Mouse (Mus musculus) urinary bladder, postnatal 25 days (tissue): ENCODE measurements around the gene U2af1.

Source experiments
- DNase-seq: peaks from one replicate; pipeline ENCODE4 v3.0.0; 2022; ENCODE audit warnings: low spot score

The U2af1 gene

GRCm38 (mm10) chr17:31660661-31661250, 2.1 kb upstream of the U2af1 start:
- DNase-seq, result no peak

- DNase-seq, result no peak
Measured at GRCm38 (mm10) chr17:31658136-31658467, 590 bp downstream of the U2af1 start.

GRCm38 (mm10) chr17:31657141-31657983, 1.3 kb downstream of the U2af1 start:
- DNase-seq, result no peak

- no peak for DNase-seq
Measured at GRCm38 (mm10) chr17:31656682-31657081, 2.0 kb downstream of the U2af1 start.

DNA sequence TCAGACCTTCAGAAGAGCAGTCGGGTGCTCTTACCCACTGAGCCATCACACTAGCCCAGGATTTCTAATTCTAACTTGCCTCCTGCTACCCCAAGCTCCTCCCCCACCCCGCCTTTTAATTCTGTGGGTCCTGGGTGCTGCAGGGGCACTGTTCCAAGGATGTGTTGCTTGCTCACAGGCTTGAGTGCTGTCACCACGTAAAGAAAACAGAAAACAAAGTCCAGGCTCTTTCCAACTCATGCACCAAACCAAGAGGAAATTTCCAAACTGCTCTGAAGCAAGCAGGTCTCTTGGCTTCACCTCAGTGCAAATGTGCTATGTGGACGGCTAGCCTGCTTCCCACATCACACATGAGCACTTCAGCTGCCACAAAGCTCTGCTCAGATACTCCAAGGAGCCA, 3.3 kb downstream of the U2af1 start:
- DNase-seq, result no peak

- no peak for DNase-seq
Measured at GRCm38 (mm10) chr17:31653277-31653676, 5.4 kb downstream of the U2af1 start.

DNA sequence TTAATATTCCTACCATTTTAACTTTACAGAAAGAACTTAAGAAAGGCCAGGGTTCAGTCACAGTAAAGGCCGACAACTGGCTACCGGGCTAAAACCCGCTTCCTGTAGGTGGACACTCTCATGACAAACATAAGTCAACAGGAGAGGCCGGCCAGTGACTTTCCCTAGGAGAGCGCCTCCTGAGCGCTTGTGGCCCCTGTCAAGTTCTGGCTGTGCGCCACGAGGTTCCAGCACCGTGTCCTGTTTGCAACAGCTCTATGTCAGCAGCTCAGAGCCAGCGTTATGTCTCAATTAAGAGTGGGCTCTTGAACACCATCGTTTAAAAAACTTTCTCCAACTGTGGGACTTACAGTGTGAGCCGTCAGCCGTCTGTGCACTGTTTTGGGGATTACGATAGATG, 6.5 kb downstream of the U2af1 start:
- DNase-seq, result no peak

DNA sequence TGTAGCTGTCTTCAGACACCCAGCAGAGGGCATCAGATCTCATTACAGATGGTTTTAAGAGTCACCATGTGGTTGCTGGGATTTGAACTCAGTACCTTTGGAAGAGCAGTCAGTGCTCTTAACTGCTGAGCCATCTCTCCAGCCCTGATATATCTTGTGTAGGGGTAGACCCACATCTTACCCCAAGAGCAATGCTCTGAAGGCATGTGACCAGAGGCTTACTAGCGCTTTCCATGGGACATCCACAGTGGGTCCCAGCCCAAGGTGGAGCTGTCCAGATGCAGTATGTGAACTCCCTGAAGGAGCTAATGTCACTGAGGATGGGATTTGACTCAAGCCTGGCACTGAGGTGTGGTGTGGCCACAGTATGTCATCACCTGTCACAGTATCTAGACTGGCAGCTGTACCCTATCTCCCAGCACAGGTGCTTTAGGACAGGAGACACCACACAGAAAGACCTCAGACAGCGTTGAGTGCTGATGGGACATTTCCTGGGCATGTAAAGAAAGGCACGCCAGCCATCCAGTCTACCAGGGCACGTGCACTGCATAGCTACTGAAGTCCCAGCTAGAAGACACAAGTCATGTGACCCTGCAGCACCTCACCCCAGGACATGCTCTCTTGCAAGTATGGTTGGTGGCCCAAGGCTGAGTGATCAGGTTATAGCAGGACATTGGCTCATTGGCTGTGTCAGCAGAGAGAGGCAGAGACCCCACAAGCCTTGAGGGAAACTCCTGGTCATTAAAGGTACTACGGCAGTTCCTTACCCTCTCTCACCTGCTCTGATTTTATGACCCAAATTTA, 12.3 kb downstream of the U2af1 start:
- no peak for DNase-seq

DNA sequence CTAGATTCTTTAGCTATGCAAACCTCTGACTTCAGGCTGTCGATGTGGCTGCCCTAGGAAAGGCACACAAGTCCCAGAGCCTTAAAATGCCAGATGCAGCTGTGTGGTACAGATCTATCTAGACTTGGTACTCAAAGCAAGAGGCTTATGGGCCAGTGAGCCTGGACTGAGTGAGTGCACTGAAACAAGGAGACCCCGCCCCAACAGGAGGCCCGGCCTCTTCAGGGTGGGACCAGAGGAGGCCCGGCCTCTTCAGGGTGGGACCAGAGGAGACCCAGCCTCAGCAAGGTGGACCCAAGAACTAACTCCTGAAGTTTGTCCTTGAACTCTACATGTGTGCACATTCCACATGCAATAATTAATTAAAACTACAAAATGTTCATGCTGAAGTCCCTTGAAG, 15.8 kb downstream of the U2af1 start:
- DNase-seq, result no peak

DNA sequence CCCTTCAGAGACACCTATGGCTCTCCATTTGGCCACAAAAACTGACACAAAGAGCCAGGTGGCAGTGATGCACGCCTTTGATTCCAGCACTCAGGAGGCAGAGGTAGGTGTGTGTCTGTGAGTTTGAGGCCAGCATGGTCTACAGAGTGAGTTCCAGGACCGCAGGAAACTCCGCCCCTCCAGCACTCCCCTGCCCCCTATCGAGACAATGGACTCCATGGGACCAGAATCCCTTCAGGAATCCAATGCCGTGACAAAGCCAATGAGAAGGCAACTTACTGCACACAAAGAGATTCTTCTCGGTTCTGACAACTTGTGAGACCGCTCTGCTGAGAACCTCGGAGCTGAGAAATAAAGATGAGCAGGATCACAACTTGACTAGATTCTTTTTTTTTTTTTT, 16.4 kb downstream of the U2af1 start:
- no peak for DNase-seq

- no peak for DNase-seq
Measured at GRCm38 (mm10) chr17:31639651-31640050, 19.0 kb downstream of the U2af1 start.

DNA sequence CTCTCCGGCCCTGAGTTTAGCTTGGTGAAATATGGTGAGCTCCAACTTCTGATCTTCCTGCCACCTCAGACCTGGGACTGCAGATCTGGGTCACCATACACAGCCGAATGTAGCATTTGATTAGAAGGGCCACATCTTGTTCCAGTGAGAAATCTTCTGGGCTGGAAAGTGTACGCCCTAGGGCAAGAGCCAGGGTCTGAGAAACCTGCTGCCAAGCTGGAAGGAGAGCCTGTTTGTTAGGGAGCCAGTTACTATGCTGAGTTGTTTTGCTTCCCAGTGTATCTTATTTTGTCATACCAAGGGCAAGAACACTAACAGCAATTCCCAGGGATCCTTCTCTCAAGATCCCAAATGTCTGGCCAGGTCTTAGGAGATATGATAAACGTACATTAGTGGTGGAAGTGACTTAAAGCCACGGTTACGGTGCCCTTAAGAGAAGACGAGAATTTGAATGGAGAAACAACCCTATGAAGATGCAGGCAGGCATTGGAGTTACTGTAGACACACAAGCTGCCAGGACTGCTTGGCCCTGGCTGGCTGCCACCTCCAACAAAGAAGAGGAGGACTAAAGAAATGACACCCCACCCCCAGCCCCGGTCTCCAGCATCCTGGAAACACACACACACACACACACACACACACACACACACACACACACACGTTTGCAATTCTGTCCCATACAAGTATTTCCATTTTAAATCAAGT, 20.7 kb downstream of the U2af1 start:
- DNase-seq, result no peak

DNA sequence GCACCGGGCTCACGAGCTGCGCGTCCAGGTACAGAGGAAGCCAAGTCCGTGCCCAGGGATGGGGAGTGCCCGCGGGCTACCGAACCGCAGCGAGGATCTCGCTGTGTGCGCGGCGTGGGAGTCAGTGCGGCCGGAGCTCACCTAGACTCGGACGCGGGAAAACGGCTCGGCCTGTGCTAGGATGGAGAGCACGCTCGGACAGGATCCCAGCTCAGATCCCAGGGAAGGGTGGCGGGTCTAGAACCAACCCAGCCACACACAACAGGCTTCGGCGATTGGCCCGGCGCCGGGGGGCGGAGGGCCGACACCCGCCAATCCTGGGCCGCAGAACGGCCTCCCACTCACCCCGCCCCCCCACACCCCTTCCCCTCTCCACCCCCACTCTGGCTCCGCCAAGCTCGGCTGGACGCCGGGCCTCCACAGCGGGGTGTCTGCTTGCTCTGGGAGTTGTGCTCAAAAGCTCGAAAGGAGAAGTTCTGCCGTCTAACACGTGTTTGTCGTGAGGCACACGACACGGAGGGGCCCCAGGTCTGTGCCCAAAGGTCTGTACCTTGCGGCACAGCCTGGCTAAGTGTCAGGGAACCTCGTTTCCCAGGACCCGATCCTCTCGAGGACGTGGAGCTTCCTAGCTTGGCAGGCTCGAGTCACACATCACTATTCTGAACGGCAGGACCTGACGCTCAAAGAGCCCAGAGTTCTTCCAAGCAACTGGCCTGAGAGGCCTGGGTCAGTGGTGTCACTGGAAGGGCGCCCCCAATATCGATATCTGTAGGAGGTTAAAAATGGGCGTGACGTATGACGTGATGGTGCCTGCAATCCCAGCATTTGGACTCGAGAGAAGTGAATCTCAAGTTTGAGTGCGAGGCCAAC, 21.5 kb downstream of the U2af1 start, which contains the start of gene Cbs:
TSS of gene Cbs (minus strand) at position 297 of the 870 bp plus-strand sequence.
- DNase-seq, result peak; percentile 53

GRCm38 (mm10) chr17:31636277-31636941, 22.3 kb downstream of the U2af1 start:
- no peak for DNase-seq

GRCm38 (mm10) chr17:31635781-31636180, 22.9 kb downstream of the U2af1 start:
- no peak for DNase-seq

GRCm38 (mm10) chr17:31634896-31635295, 23.8 kb downstream of the U2af1 start:
- DNase-seq, result no peak

DNA sequence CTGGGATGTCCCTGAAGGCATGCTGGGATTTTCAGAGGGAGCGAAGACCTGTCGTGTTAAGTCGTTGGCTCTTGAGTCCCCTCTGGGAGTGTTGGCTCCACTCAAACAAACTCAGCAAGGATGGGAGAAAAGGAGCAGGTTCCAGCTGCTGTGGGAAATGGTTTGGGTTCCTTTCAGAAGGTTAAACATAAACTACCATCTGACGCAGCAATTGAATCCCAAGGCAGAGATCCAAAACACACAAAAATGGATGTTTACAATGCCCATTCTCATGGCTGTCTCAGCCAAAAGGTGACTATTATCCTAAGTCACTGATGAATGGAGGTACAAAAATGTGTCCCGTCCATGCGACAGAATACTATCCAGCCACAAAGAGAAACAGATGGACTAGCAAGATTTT, 25.7 kb downstream of the U2af1 start:
- no peak for DNase-seq

- DNase-seq, result no peak
Measured at GRCm38 (mm10) chr17:31631081-31631800, 27.5 kb downstream of the U2af1 start.

- DNase-seq, result no peak
Measured at GRCm38 (mm10) chr17:31627961-31628360, 30.7 kb downstream of the U2af1 start.

- no peak for DNase-seq
Measured at GRCm38 (mm10) chr17:31623101-31623500, 35.6 kb downstream of the U2af1 start.
